Mouse (Mus musculus) liver, adult 2 months (tissue): ENCODE results near the gene Pcp2.

ENCODE experiments used
- CTCF ChIP-seq: fragments of 200-500 bp; IDR thresholded peaks from 2 replicates; pipeline ENCODE4 v1.5.1; 2011; ENCODE audit warnings: low read depth, low read length, control low read depth
- POLR2A ChIP-seq: fragments of 200-500 bp; IDR thresholded peaks from 2 replicates; pipeline ENCODE4 v1.6.1; 2011; ENCODE audit warnings: low read length, control low read depth; ENCODE audit not compliant: insufficient read depth; ENCODE audit errors: extremely low read depth

DNA sequence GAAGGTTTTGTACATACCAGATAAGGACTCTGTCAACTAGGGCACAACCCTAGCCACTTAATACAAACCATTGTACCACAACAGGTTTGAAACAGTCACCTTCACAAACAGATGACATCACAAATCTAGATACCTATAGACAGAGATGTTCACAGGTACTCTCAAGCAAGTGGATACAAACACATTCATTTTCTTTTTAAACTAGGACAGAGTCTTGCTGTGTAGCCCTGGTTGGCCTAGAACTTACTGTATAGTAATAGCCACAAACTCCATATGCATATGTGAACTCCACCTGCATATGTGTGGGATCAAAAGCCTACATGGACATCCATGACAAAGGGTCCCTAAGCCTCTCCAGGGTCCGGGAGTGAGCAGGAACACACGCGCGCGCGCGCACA, 38.4 kb downstream of the Pcp2 start, which contains the start of gene Camsap3:
- TF ChIP-seq CTCF (no peak), POLR2A (no peak)
